Mouse (Mus musculus) forebrain, embryonic 16.5 days (tissue): ENCODE data around the gene Wap. TPM values are rescaled to one million over a fixed set of nuclear protein-coding genes. Genes with fewer than 3 reads are reported as not detected.
A peak's percentile ranks its signal among the peaks of the same experiment; 100 is the strongest.

ENCODE experiments used
- ATAC-seq: fragments of 200-750 bp; cut with Nextera tagmentation; 2 replicates; pipeline ENCODE4 v1.8.0; 2017; ENCODE audit warnings: mild to moderate bottlenecking, moderate library complexity
- H3K27ac ChIP-seq: fragments of 300-500 bp; sonication (generic); 2 replicates; pipeline ENCODE4 v1.5.1; 2014; ENCODE audit warnings: low read length, control low read depth
- H3K27me3 ChIP-seq: fragments of 300-500 bp; sonication (generic); replicated peaks from 2 replicates; pipeline ENCODE4 v1.6.1; 2014; ENCODE audit warnings: low read length; ENCODE audit not compliant: control insufficient read depth, insufficient read depth
- H3K36me3 ChIP-seq: fragments of 300-500 bp; sonication (generic); 2 replicates; pipeline ENCODE4 v1.6.1; 2014; ENCODE audit not compliant: control insufficient read depth, insufficient read depth
- H3K4me1 ChIP-seq: fragments of 300-500 bp; sonication (generic); replicated peaks from 2 replicates; pipeline ENCODE4 v1.6.1; 2014; ENCODE audit warnings: low read length; ENCODE audit not compliant: control insufficient read depth, insufficient read depth
- H3K4me2 ChIP-seq: fragments of 300-500 bp; sonication (generic); 2 replicates; pipeline ENCODE4 v1.6.1; 2014; ENCODE audit warnings: mild to moderate bottlenecking, low read length, control low read depth
- H3K4me3 ChIP-seq: fragments of 300-500 bp; sonication (generic); replicated peaks from 2 replicates; pipeline ENCODE4 v1.5.1; 2014; ENCODE audit warnings: mild to moderate bottlenecking, low read length, control low read depth
- H3K9ac ChIP-seq: fragments of 300-500 bp; sonication (generic); replicated peaks from 2 replicates; pipeline ENCODE4 v1.6.1; 2014; ENCODE audit warnings: low read depth, low read length, control low read depth
- H3K9me3 ChIP-seq: fragments of 300-500 bp; sonication (generic); 2 replicates; pipeline ENCODE4 v1.6.1; 2016; ENCODE audit warnings: low read length; ENCODE audit not compliant: control insufficient read depth
- WGBS: fragments of 180-500 bp; shearing (Covaris S2); extraction: QIAGEN DNeasy Blood & Tissue Kit; methylation state at CpG from one replicate; pipeline ENCODE4 v1.1.7; 2014; 5-methylcytosine and 5-hydroxymethylcytosine counted together
- polyA plus RNA-seq: library from polyadenylated mRNA; unstranded; fragments of >200 nt; fragmentation: Nextera tagmentation; extraction: Ambion mirVana; gene quantifications from 2 replicates; pipeline ENCODE4 v1.2.1, GENCODE M21; 2015

Gene Wap
- polyA plus RNA-seq, 1 experiment from 2014 or later, result not detected

- peaks cover 50% of the 10 kb centered on the region for H3K4me1 ChIP-seq
- H3K4me2 ChIP-seq, result no peak overlapping the region
- H3K9ac ChIP-seq, result no peak overlapping the region
- no peak overlapping the region for H3K4me3 ChIP-seq
- ATAC-seq, result no peak
- no peak overlapping the region for H3K27ac ChIP-seq
- H3K27me3 ChIP-seq, result no peaks in the 10 kb centered on the region
- H3K9me3 ChIP-seq, result no peaks in the 10 kb centered on the region
- WGBS, result 86% methylated on average over 8 of the region's 8 CpGs
- peaks cover 13% of the 10 kb centered on the region for H3K36me3 ChIP-seq
Measured at GRCm38 (mm10) chr11:6600284-6600944, 38.0 kb downstream of the Wap start.

GRCm38 (mm10) chr11:6599831-6600230 is 38.6 kb downstream of the Wap start:
- Histone ChIP-seq H3K4me2 (peak overlapping the region; percentile 58), H3K27ac (no peak overlapping the region; the same call in 1 of the 2 replicates), H3K4me3 (no peak overlapping the region), H3K9ac (peak overlapping the region; percentile 58; the same call in 1 of the 2 replicates), H3K27me3 (no peaks in the 10 kb centered on the region), H3K36me3 (peaks cover 15% of the 10 kb centered on the region), H3K9me3 (no peaks in the 10 kb centered on the region), H3K4me1 (peaks cover 50% of the 10 kb centered on the region)
- WGBS, result 81% methylated on average over 6 of the region's 6 CpGs
- no peak for ATAC-seq

- 9% methylated on average over 26 of the region's 27 CpGs for WGBS
- Histone ChIP-seq H3K27ac (peak overlapping the region; percentile 41), H3K27me3 (no peaks in the 10 kb centered on the region), H3K4me2 (peak overlapping the region; percentile 58), H3K36me3 (peaks cover 15% of the 10 kb centered on the region), H3K4me1 (peaks cover 43% of the 10 kb centered on the region), H3K9me3 (no peaks in the 10 kb centered on the region), H3K9ac (peak overlapping the region; percentile 58), H3K4me3 (peak overlapping the region; percentile 30)
- ATAC-seq, result 0 out of 2 replicates have a peak, but pooled peaks have one; percentile 2
Measured at GRCm38 (mm10) chr11:6599011-6599681, 39.3 kb downstream of the Wap start.

GRCm38 (mm10) chr11:6598191-6598889 is 40.1 kb downstream of the Wap start:
- Histone ChIP-seq H3K9me3 (no peaks in the 10 kb centered on the region), H3K27ac (no peak overlapping the region), H3K36me3 (peaks cover 15% of the 10 kb centered on the region), H3K4me3 (peak overlapping the region; percentile 30), H3K9ac (peak overlapping the region; percentile 58), H3K4me1 (peaks cover 35% of the 10 kb centered on the region), H3K4me2 (peak overlapping the region; percentile 58), H3K27me3 (no peaks in the 10 kb centered on the region)
- no peak for ATAC-seq
- 61% methylated on average over 19 of the region's 19 CpGs for WGBS

GRCm38 (mm10) chr11:6597523-6597922 is 40.9 kb downstream of the Wap start:
- no peak for ATAC-seq

GRCm38 (mm10) chr11:6596616-6597015 is 41.8 kb downstream of the Wap start:
- H3K27me3 ChIP-seq, result no peaks in the 10 kb centered on the region
- H3K9ac ChIP-seq, result no peak overlapping the region
- peaks cover 25% of the 10 kb centered on the region for H3K4me1 ChIP-seq
- WGBS, result 84% methylated on average over 3 of the region's 3 CpGs
- H3K36me3 ChIP-seq, result peaks cover 21% of the 10 kb centered on the region
- H3K27ac ChIP-seq, result no peak overlapping the region
- no peak overlapping the region for H3K4me3 ChIP-seq
- no peaks in the 10 kb centered on the region for H3K9me3 ChIP-seq
- H3K4me2 ChIP-seq, result no peak overlapping the region
- ATAC-seq, result no peak

More at GRCm38 (mm10) chr11:6597523-6597922, 40.9 kb downstream of the Wap start:
- WGBS, result 74% methylated on average over 7 of the region's 7 CpGs
- no peak overlapping the region for H3K9ac ChIP-seq
- H3K36me3 ChIP-seq, result peaks cover 17% of the 10 kb centered on the region
- H3K27me3 ChIP-seq, result no peaks in the 10 kb centered on the region
- H3K4me3 ChIP-seq, result no peak overlapping the region
- H3K4me1 ChIP-seq, result peaks cover 27% of the 10 kb centered on the region
- no peaks in the 10 kb centered on the region for H3K9me3 ChIP-seq
- no peak overlapping the region for H3K4me2 ChIP-seq
- no peak overlapping the region for H3K27ac ChIP-seq

- Histone ChIP-seq H3K4me3 (no peak overlapping the region), H3K36me3 (peaks cover 18% of the 10 kb centered on the region), H3K9ac (no peak overlapping the region), H3K4me2 (no peak overlapping the region), H3K27me3 (no peaks in the 10 kb centered on the region), H3K9me3 (no peaks in the 10 kb centered on the region), H3K27ac (no peak overlapping the region), H3K4me1 (peaks cover 25% of the 10 kb centered on the region)
- 97% methylated on average over 6 of the region's 6 CpGs for WGBS
- ATAC-seq, result no peak
Measured at GRCm38 (mm10) chr11:6596205-6596604, 42.2 kb downstream of the Wap start.

GRCm38 (mm10) chr11:6595339-6595738 is 43.1 kb downstream of the Wap start:
- no peak overlapping the region for H3K27ac ChIP-seq
- H3K27me3 ChIP-seq, result no peaks in the 10 kb centered on the region
- H3K4me1 ChIP-seq, result peaks cover 25% of the 10 kb centered on the region
- WGBS, result 94% methylated on average over 5 of the region's 5 CpGs
- no peak for ATAC-seq
- no peak overlapping the region for H3K4me3 ChIP-seq
- H3K9ac ChIP-seq, result no peak overlapping the region
- H3K4me2 ChIP-seq, result no peak overlapping the region
- no peaks in the 10 kb centered on the region for H3K9me3 ChIP-seq
- peaks cover 18% of the 10 kb centered on the region for H3K36me3 ChIP-seq

GRCm38 (mm10) chr11:6594845-6595244 is 43.6 kb downstream of the Wap start:
- H3K27ac ChIP-seq, result no peak overlapping the region
- no peak overlapping the region for H3K9ac ChIP-seq
- H3K9me3 ChIP-seq, result no peaks in the 10 kb centered on the region
- H3K4me2 ChIP-seq, result no peak overlapping the region
- ATAC-seq, result no peak
- peaks cover 21% of the 10 kb centered on the region for H3K4me1 ChIP-seq
- H3K4me3 ChIP-seq, result no peak overlapping the region
- peaks cover 18% of the 10 kb centered on the region for H3K36me3 ChIP-seq
- 80% methylated on average over 6 of the region's 6 CpGs for WGBS
- H3K27me3 ChIP-seq, result no peaks in the 10 kb centered on the region
